In the genomic region with DNA sequence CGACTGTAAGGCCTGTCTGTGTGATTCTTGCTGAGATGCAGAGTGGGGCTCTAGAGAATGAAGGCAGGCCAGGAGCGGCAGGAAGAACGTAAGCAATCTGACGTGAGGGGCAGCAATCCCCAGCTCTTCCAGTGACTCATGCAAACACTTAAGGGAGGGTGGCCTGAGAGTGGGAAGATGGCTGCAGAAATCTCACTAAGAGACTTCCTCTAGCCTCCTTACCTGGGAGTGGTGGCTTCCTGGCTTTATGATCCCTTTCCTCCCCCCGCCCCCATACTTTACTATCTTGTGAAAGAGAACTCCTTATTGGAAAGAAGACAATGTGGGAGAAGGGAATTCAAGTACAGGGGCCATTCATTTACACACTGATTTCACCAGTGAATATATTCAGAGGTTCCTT, we compare ENCODE assay signal across 27 mouse cellular contexts.
"Had no signal": no experiment of that assay in that cellular context is flagged by ENCODE, and none has a peak within 500 bp of the region (broad histone marks: within the 10 kb centered on the region; RNA-seq: fewer than 3 reads in every experiment).

No protein-coding gene starts in this region.

- H3K9ac ChIP-seq: heart, embryonic 13.5 days; heart, embryonic 15.5 days; hindbrain, embryonic 12.5 days; hindbrain, embryonic 14.5 days; intestine, embryonic 15.5 days; kidney, embryonic 15.5 days; limb, embryonic 13.5 days; limb, embryonic 15.5 days; liver, embryonic 12.5 days; liver, embryonic 14.5 days had no signal

- H3K27ac ChIP-seq: gastrocnemius, adult 2 months; heart, embryonic 13.5 days; heart, embryonic 15.5 days; hindbrain, embryonic 12.5 days; hindbrain, embryonic 14.5 days; intestine, embryonic 15.5 days; kidney, embryonic 15.5 days; kidney, postnatal 0 days; limb, embryonic 13.5 days; limb, embryonic 15.5 days; liver, embryonic 12.5 days; liver, embryonic 14.5 days had no signal

- H3K36me3 ChIP-seq: heart, embryonic 13.5 days; heart, embryonic 15.5 days; hindbrain, embryonic 10.5 days; hindbrain, embryonic 12.5 days; intestine, embryonic 15.5 days; kidney, embryonic 15.5 days; limb, embryonic 13.5 days; limb, embryonic 15.5 days; liver, embryonic 12.5 days had no signal

- H3K9me3 ChIP-seq: heart, embryonic 13.5 days; heart, embryonic 15.5 days; hindbrain, embryonic 10.5 days; hindbrain, embryonic 12.5 days; intestine, embryonic 15.5 days; kidney, embryonic 15.5 days; limb, embryonic 13.5 days; limb, embryonic 15.5 days; liver, embryonic 12.5 days had no signal

- H3K4me1 ChIP-seq: heart, embryonic 15.5 days; hindbrain, embryonic 10.5 days; intestine, embryonic 15.5 days; limb, embryonic 15.5 days; liver, embryonic 12.5 days had no signal

- H3K4me2 ChIP-seq: heart, embryonic 11.5 days; heart, embryonic 13.5 days; heart, embryonic 15.5 days; hindbrain, embryonic 12.5 days; hindbrain, embryonic 14.5 days; intestine, embryonic 15.5 days; kidney, embryonic 15.5 days; limb, embryonic 13.5 days; limb, embryonic 15.5 days; liver, embryonic 12.5 days had no signal

- H3K4me3 ChIP-seq: gastrocnemius, adult 2 months; heart, embryonic 13.5 days; heart, embryonic 15.5 days; hindbrain, embryonic 10.5 days; hindbrain, embryonic 12.5 days; intestine, embryonic 15.5 days; kidney, embryonic 15.5 days; limb, embryonic 13.5 days; limb, embryonic 15.5 days; liver, embryonic 12.5 days had no signal

- DNase-seq: gastrocnemius, adult 2 months; gastrocnemius, postnatal 10 days; gastrocnemius, postnatal 25 days; heart, postnatal 4 days; kidney, adult 11 months; kidney, adult 2 months; kidney, adult 9 months; kidney, postnatal 14 days; kidney, postnatal 36 days; layer of hippocampus, adult 9-11 months; layer of hippocampus, postnatal 36 days; left cerebral cortex, postnatal 4 days had no signal

- H3K27me3 ChIP-seq: heart, embryonic 13.5 days; heart, embryonic 15.5 days; hindbrain, embryonic 12.5 days; intestine, embryonic 15.5 days; kidney, embryonic 15.5 days; limb, embryonic 13.5 days; limb, embryonic 15.5 days; liver, embryonic 12.5 days had no signal

- ATAC-seq: hindbrain, embryonic 16.5 days; inflammation-experienced regulatory T-cells, adult 6 months; intestine, embryonic 15.5 days; liver, embryonic 12.5 days had no signal
